ENCODE assay signal across 20 mouse cellular contexts in genomic region chr4:152457673-152458072, GRCm38 (mm10). TPM values are rescaled to one million over a fixed set of nuclear protein-coding genes. Genes with fewer than 3 reads are reported as not detected.
DNase-seq lines count a peak whose midpoint lies in the region; ATAC-seq and TF ChIP-seq lines count a peak whose summit lies in the region.
"Had no signal": no experiment of that assay in that cellular context is flagged by ENCODE, and none has a peak within 500 bp of the region (broad histone marks: within the 10 kb centered on the region; RNA-seq: fewer than 3 reads in every experiment).

No protein-coding gene starts in this region.

- no peaks in the 10 kb centered on the region for H3K27me3 ChIP-seq in neural tube, embryonic 13.5 days
- no peaks in the 10 kb centered on the region for H3K27me3 ChIP-seq in midbrain, embryonic 10.5 days (ENCODE audit: low read depth, poor library complexity, severe bottlenecking)
- H3K27me3 ChIP-seq: forebrain, embryonic 15.5 days; hindbrain, embryonic 15.5 days; Patski had no signal

- TF ChIP-seq POLR2A in cortical plate, adult 2 months (IDR thresholded peaks at IDR 0.05; ENCODE audit: extremely low read depth, insufficient read depth, low read length): no peak

- H3K4me1 ChIP-seq in neural tube, embryonic 13.5 days (replicated peaks): peaks cover 23% of the 10 kb centered on the region
- peaks cover 45% of the 10 kb centered on the region for H3K4me1 ChIP-seq in cortical plate, adult 2 months (ENCODE audit: control insufficient read depth, insufficient read depth, low read length)
- H3K4me1 ChIP-seq in midbrain, embryonic 10.5 days: peaks cover 9% of the 10 kb centered on the region

- H3K27ac ChIP-seq in neural tube, embryonic 13.5 days (replicated peaks): 0 out of 2 replicates have a peak overlapping the region, but pooled peaks have one; percentile 7
- H3K27ac ChIP-seq in cortical plate, adult 2 months (ENCODE audit: insufficient read depth, low read length): peak overlapping the region; percentile 95
- H3K27ac ChIP-seq in midbrain, embryonic 10.5 days (replicated peaks): no peak overlapping the region
- H3K27ac ChIP-seq: embryonic facial prominence, embryonic 10.5 days; forebrain, embryonic 10.5 days had no signal

- no peak overlapping the region for H3K4me3 ChIP-seq in neural tube, embryonic 13.5 days
- no peak overlapping the region for H3K4me3 ChIP-seq in cortical plate, adult 2 months (ENCODE audit: insufficient read depth, low read length)
- H3K4me3 ChIP-seq in midbrain, embryonic 10.5 days: no peak overlapping the region
- H3K4me3 ChIP-seq: embryonic facial prominence, embryonic 10.5 days; forebrain, embryonic 10.5 days; forebrain, embryonic 15.5 days; heart, embryonic 12.5 days; hindbrain, embryonic 15.5 days had no signal

- no peak overlapping the region for H3K4me2 ChIP-seq in neural tube, embryonic 13.5 days
- H3K4me2 ChIP-seq: forebrain, embryonic 15.5 days; heart, embryonic 12.5 days; hindbrain, embryonic 15.5 days had no signal

- H3K36me3 ChIP-seq in neural tube, embryonic 13.5 days: no peaks in the 10 kb centered on the region
- H3K36me3 ChIP-seq in midbrain, embryonic 10.5 days: no peaks in the 10 kb centered on the region
- H3K36me3 ChIP-seq: embryonic facial prominence, embryonic 10.5 days; forebrain, embryonic 10.5 days; forebrain, embryonic 15.5 days; heart, embryonic 12.5 days; hindbrain, embryonic 15.5 days had no signal

- H3K9ac ChIP-seq in neural tube, embryonic 13.5 days: no peak overlapping the region
- H3K9ac ChIP-seq: forebrain, embryonic 15.5 days; heart, embryonic 12.5 days; hindbrain, embryonic 15.5 days had no signal

- DNase-seq in neural tube, embryonic 10.5 days (ENCODE audit: extremely low spot score, low spot score): no peak
- DNase-seq in natural killer cell, adult 2 months (ENCODE audit: low spot score in 2 of 2): peak; percentile 73 to 88
- no peak for DNase-seq in frontal cortex, adult 2 months (ENCODE audit: extremely low spot score in 1 of 2, low spot score in 1 of 2)
- DNase-seq in midbrain, embryonic 10.5 days (ENCODE audit: low spot score): no peak
- DNase-seq: adrenal gland, postnatal 14 days; cerebellum, adult 11-12 months; cerebellum, adult 9-10 months; cerebellum, postnatal 36 days; gastrocnemius, postnatal 25 days had no signal

- 94% methylated on average over 4 of the region's 4 CpGs for WGBS in neural tube, embryonic 13.5 days
- 90% methylated on average over 4 of the region's 4 CpGs for WGBS in midbrain, embryonic 10.5 days

- H3K9me3 ChIP-seq in neural tube, embryonic 13.5 days: no peaks in the 10 kb centered on the region
- no peaks in the 10 kb centered on the region for H3K9me3 ChIP-seq in midbrain, embryonic 10.5 days (replicated peaks)
- H3K9me3 ChIP-seq: embryonic facial prominence, embryonic 10.5 days; forebrain, embryonic 10.5 days; forebrain, embryonic 15.5 days; heart, embryonic 12.5 days; hindbrain, embryonic 15.5 days had no signal

- no peak for ATAC-seq in neural tube, embryonic 13.5 days (ENCODE audit: low read depth)
- ATAC-seq in erythroid progenitor cell, adult 5-6 weeks (replicated peaks; ENCODE audit: low FRiP score, poor library complexity, severe bottlenecking): no peak
- ATAC-seq: activated CD4-positive, CD25-positive, alpha-beta regulatory T cell, adult 4 months; forebrain, embryonic 15.5 days; inflammation-experienced regulatory T-cells, adult 6 months; Patski had no signal

- TF ChIP-seq CTCF in cortical plate, adult 2 months (IDR thresholded peaks at IDR 0.05; ENCODE audit: extremely low read depth, insufficient read depth, low read length): no peak

RNA-seq across cellular contexts. Expression of gene Nphp4, which starts 18.8 kb away (rescaled TPM):
- 4.9 and 5.4 TPM in 2 replicates for polyA plus RNA-seq in neural tube, embryonic 13.5 days (2015; fragmentation: Nextera tagmentation; extraction: Ambion mirVana)
- polyA plus RNA-seq in cortical plate, adult 2 months (2012; rRNA removed): 14.8 and 15.7 TPM in 2 replicates
- total RNA-seq in erythroid progenitor cell, adult 5-6 weeks (2015; ENCODE audit: low replicate concordance): 8.8 TPM in 1 of 2 replicates, not detected in the other
- not detected in 2 replicates for total RNA-seq in erythroid progenitor cell, adult 5-6 weeks (2017; ENCODE audit: low replicate concordance)
- 13.6 and 13.8 TPM in 2 replicates for polyA plus RNA-seq in frontal cortex, adult 2 months (2012; rRNA removed)
- polyA plus RNA-seq in midbrain, embryonic 10.5 days (2016; fragmentation: Nextera tagmentation; extraction: Ambion mirVana): 7.8 and 8.2 TPM in 2 replicates

RNA-seq across cellular contexts. Expression of gene Kcnab2, which starts 20.0 kb away (rescaled TPM):
- 29.3 and 32.6 TPM in 2 replicates for polyA plus RNA-seq in neural tube, embryonic 13.5 days (2015; fragmentation: Nextera tagmentation; extraction: Ambion mirVana)
- polyA plus RNA-seq in cortical plate, adult 2 months (2012; rRNA removed): 245 and 267 TPM in 2 replicates
- 5.0 and 8.6 TPM in 2 replicates for total RNA-seq in erythroid progenitor cell, adult 5-6 weeks (2015; ENCODE audit: low replicate concordance)
- 8.9 and 10.9 TPM in 2 replicates for total RNA-seq in erythroid progenitor cell, adult 5-6 weeks (2017; ENCODE audit: low replicate concordance)
- 192 and 194 TPM in 2 replicates for polyA plus RNA-seq in frontal cortex, adult 2 months (2012; rRNA removed)
- polyA plus RNA-seq in midbrain, embryonic 10.5 days (2016; fragmentation: Nextera tagmentation; extraction: Ambion mirVana): 12.2 and 17.3 TPM in 2 replicates

Comparison
In these comparisons a context has a peak if more than half of its experiments do, and no peak if none do; other contexts are left out.
1. DNase-seq: peak in natural killer cell, adult 2 months (2 of 2); none in neural tube, embryonic 10.5 days (single experiment), frontal cortex, adult 2 months (0 of 2) and midbrain, embryonic 10.5 days (single experiment).